Mouse (Mus musculus) stomach, embryonic 15.5 days (tissue): ENCODE measurements at regions not wholly inside any gene's neighbourhood (a gene's known extent, or its start where the extent isn't known, plus 50 kb on each side); places are given as distances from the start of the nearest gene placed in this dataset.

Source experiments
- ATAC-seq: fragments of 200-750 bp; cut with Nextera tagmentation; 2 replicates; pipeline ENCODE4 v1.8.0; 2017; ENCODE audit warnings: low read depth, moderate number of reproducible peaks, moderate TSS enrichment; ENCODE audit not compliant: insufficient read depth, low FRiP score
- H3K27ac ChIP-seq: fragments of 300-500 bp; sonication (generic); 2 replicates; pipeline ENCODE4 v1.5.1; 2015; ENCODE audit warnings: mild to moderate bottlenecking, inconsistent platforms
- H3K27me3 ChIP-seq: fragments of 300-500 bp; sonication (generic); replicated peaks from 2 replicates; pipeline ENCODE4 v1.6.1; 2015; ENCODE audit warnings: inconsistent platforms
- H3K36me3 ChIP-seq: fragments of 300-500 bp; sonication (generic); 2 replicates; pipeline ENCODE4 v1.6.1; 2015; ENCODE audit warnings: inconsistent platforms
- H3K4me1 ChIP-seq: fragments of 300-500 bp; sonication (generic); 2 replicates; pipeline ENCODE4 v1.6.1; 2015; ENCODE audit warnings: inconsistent platforms
- H3K4me2 ChIP-seq: fragments of 300-500 bp; sonication (generic); 2 replicates; pipeline ENCODE4 v1.6.1; 2015; ENCODE audit warnings: mild to moderate bottlenecking, inconsistent platforms
- H3K4me3 ChIP-seq: fragments of 300-500 bp; sonication (generic); replicated peaks from 2 replicates; pipeline ENCODE4 v1.5.1; 2015; ENCODE audit warnings: inconsistent platforms
- H3K9ac ChIP-seq: fragments of 300-500 bp; sonication (generic); 2 replicates; pipeline ENCODE4 v1.6.1; 2015; ENCODE audit warnings: inconsistent platforms
- H3K9me3 ChIP-seq: fragments of 300-500 bp; sonication (generic); 2 replicates; pipeline ENCODE4 v1.6.1; 2016; ENCODE audit warnings: inconsistent platforms
- WGBS: fragments of 180-500 bp; shearing (Covaris S2); methylation state at CpG from one replicate; pipeline ENCODE4 v1.1.7; 2015; 5-methylcytosine and 5-hydroxymethylcytosine counted together

- no peaks in the 10 kb centered on the region for H3K36me3 ChIP-seq
- WGBS = 36% methylated on average over 2 of the region's 2 CpGs
- no peak for ATAC-seq
These were observed 144.1 kb upstream of the Zfp618 start for GRCm38 (mm10) chr4:62821288-62821687.

GRCm38 (mm10) chr4:62822568-62822967 is 142.8 kb upstream of the Zfp618 start:
- H3K4me2 ChIP-seq = no peak overlapping the region
- 36% methylated on average over 7 of the region's 7 CpGs for WGBS
- no peak overlapping the region for H3K4me3 ChIP-seq
- H3K9ac ChIP-seq = no peak overlapping the region
- ATAC-seq = no peak
- H3K36me3 ChIP-seq = no peaks in the 10 kb centered on the region
- H3K27me3 ChIP-seq = no peaks in the 10 kb centered on the region
- H3K9me3 ChIP-seq = no peaks in the 10 kb centered on the region
- no peaks in the 10 kb centered on the region; the same call in 1 of the 2 replicates for H3K4me1 ChIP-seq
- H3K27ac ChIP-seq = no peak overlapping the region

More at GRCm38 (mm10) chr4:62821288-62821687, 144.1 kb upstream of the Zfp618 start:
- no peaks in the 10 kb centered on the region for H3K9me3 ChIP-seq
- H3K27me3 ChIP-seq = no peaks in the 10 kb centered on the region
- H3K27ac ChIP-seq = no peak overlapping the region
- H3K9ac ChIP-seq = no peak overlapping the region
- no peaks in the 10 kb centered on the region; the same call in 1 of the 2 replicates for H3K4me1 ChIP-seq
- H3K4me2 ChIP-seq = no peak overlapping the region
- no peak overlapping the region for H3K4me3 ChIP-seq

GRCm38 (mm10) chr4:62823082-62823481 is 142.3 kb upstream of the Zfp618 start:
- 67% methylated on average over 7 of the region's 7 CpGs for WGBS
- H3K27me3 ChIP-seq = no peaks in the 10 kb centered on the region
- no peak overlapping the region for H3K4me3 ChIP-seq
- no peak for ATAC-seq
- H3K9ac ChIP-seq = no peak overlapping the region
- H3K4me2 ChIP-seq = no peak overlapping the region
- H3K4me1 ChIP-seq = no peaks in the 10 kb centered on the region; the same call in 1 of the 2 replicates
- no peaks in the 10 kb centered on the region for H3K9me3 ChIP-seq
- H3K27ac ChIP-seq = no peak overlapping the region
- H3K36me3 ChIP-seq = no peaks in the 10 kb centered on the region

GRCm38 (mm10) chr4:62823555-62824250 is 141.7 kb upstream of the Zfp618 start:
- H3K4me1 ChIP-seq = no peaks in the 10 kb centered on the region; the same call in 1 of the 2 replicates
- H3K27ac ChIP-seq = no peak overlapping the region
- 39% methylated on average over 9 of the region's 9 CpGs for WGBS
- no peak overlapping the region for H3K9ac ChIP-seq
- no peak overlapping the region for H3K4me3 ChIP-seq
- no peaks in the 10 kb centered on the region for H3K36me3 ChIP-seq
- H3K9me3 ChIP-seq = no peaks in the 10 kb centered on the region
- H3K27me3 ChIP-seq = no peaks in the 10 kb centered on the region
- no peak for ATAC-seq
- H3K4me2 ChIP-seq = no peak overlapping the region

GRCm38 (mm10) chr4:62824581-62824980 is 140.8 kb upstream of the Zfp618 start:
- H3K9ac ChIP-seq = no peak overlapping the region
- no peaks in the 10 kb centered on the region for H3K36me3 ChIP-seq
- no peak overlapping the region for H3K27ac ChIP-seq
- 87% methylated on average over 10 of the region's 10 CpGs for WGBS
- no peak for ATAC-seq
- H3K4me2 ChIP-seq = no peak overlapping the region
- H3K9me3 ChIP-seq = no peaks in the 10 kb centered on the region
- H3K27me3 ChIP-seq = no peaks in the 10 kb centered on the region
- H3K4me3 ChIP-seq = no peak overlapping the region
- H3K4me1 ChIP-seq = no peaks in the 10 kb centered on the region; the same call in 1 of the 2 replicates

GRCm38 (mm10) chr4:62825256-62825655 is 140.1 kb upstream of the Zfp618 start:
- ATAC-seq = no peak
- H3K36me3 ChIP-seq = no peaks in the 10 kb centered on the region
- no peak overlapping the region for H3K4me3 ChIP-seq
- H3K4me1 ChIP-seq = no peaks in the 10 kb centered on the region; the same call in 1 of the 2 replicates
- no peaks in the 10 kb centered on the region for H3K27me3 ChIP-seq
- no peak overlapping the region for H3K27ac ChIP-seq
- no peaks in the 10 kb centered on the region for H3K9me3 ChIP-seq
- no peak overlapping the region for H3K9ac ChIP-seq
- no peak overlapping the region for H3K4me2 ChIP-seq
- WGBS = 78% methylated on average over 5 of the region's 5 CpGs

GRCm38 (mm10) chr4:62828963-62829362 is 136.4 kb upstream of the Zfp618 start:
- ATAC-seq = no peak
- H3K4me1 ChIP-seq = peaks cover 2% of the 10 kb centered on the region; the same call in 1 of the 2 replicates
- H3K27me3 ChIP-seq = no peaks in the 10 kb centered on the region
- H3K9ac ChIP-seq = no peak overlapping the region
- no peaks in the 10 kb centered on the region for H3K9me3 ChIP-seq
- H3K36me3 ChIP-seq = no peaks in the 10 kb centered on the region
- WGBS = 66% methylated on average over 7 of the region's 7 CpGs
- H3K4me2 ChIP-seq = no peak overlapping the region
- H3K4me3 ChIP-seq = no peak overlapping the region
- no peak overlapping the region for H3K27ac ChIP-seq

- 12% methylated on average over 7 of the region's 7 CpGs for WGBS
- Histone ChIP-seq H3K4me1 (peaks cover 4% of the 10 kb centered on the region; the same call in 1 of the 2 replicates), H3K27ac (no peak overlapping the region), H3K36me3 (no peaks in the 10 kb centered on the region), H3K4me2 (no peak overlapping the region), H3K4me3 (no peak overlapping the region), H3K9me3 (no peaks in the 10 kb centered on the region), H3K27me3 (no peaks in the 10 kb centered on the region), H3K9ac (no peak overlapping the region)
- no peak for ATAC-seq
These were observed 131.4 kb upstream of the Zfp618 start for GRCm38 (mm10) chr4:62833944-62834343.

- H3K27ac ChIP-seq = no peak overlapping the region
- peaks cover 4% of the 10 kb centered on the region; the same call in 1 of the 2 replicates for H3K4me1 ChIP-seq
- H3K4me2 ChIP-seq = no peak overlapping the region
- WGBS = 50% methylated on average over 6 of the region's 6 CpGs
- no peak overlapping the region for H3K9ac ChIP-seq
- H3K9me3 ChIP-seq = no peaks in the 10 kb centered on the region
- ATAC-seq = no peak
- no peaks in the 10 kb centered on the region for H3K27me3 ChIP-seq
- no peaks in the 10 kb centered on the region for H3K36me3 ChIP-seq
- no peak overlapping the region for H3K4me3 ChIP-seq
These were observed 128.5 kb upstream of the Zfp618 start for GRCm38 (mm10) chr4:62836875-62837274.

GRCm38 (mm10) chr4:62850526-62850925 is 114.8 kb upstream of the Zfp618 start:
- no peaks in the 10 kb centered on the region for H3K9me3 ChIP-seq
- H3K4me1 ChIP-seq = no peaks in the 10 kb centered on the region
- WGBS = 69% methylated on average over 5 of the region's 5 CpGs
- no peaks in the 10 kb centered on the region for H3K27me3 ChIP-seq
- no peaks in the 10 kb centered on the region for H3K36me3 ChIP-seq
- H3K9ac ChIP-seq = no peak overlapping the region
- H3K27ac ChIP-seq = no peak overlapping the region
- ATAC-seq = no peak
- no peak overlapping the region for H3K4me3 ChIP-seq
- no peak overlapping the region for H3K4me2 ChIP-seq

- no peaks in the 10 kb centered on the region for H3K4me1 ChIP-seq
- 88% methylated on average over 1 of the region's 1 CpGs for WGBS
- no peak overlapping the region for H3K4me2 ChIP-seq
- H3K27me3 ChIP-seq = no peaks in the 10 kb centered on the region
- H3K9me3 ChIP-seq = no peaks in the 10 kb centered on the region
- H3K27ac ChIP-seq = no peak overlapping the region
- H3K36me3 ChIP-seq = no peaks in the 10 kb centered on the region
- no peak overlapping the region for H3K9ac ChIP-seq
- ATAC-seq = no peak
- no peak overlapping the region for H3K4me3 ChIP-seq
These were observed 112.0 kb upstream of the Zfp618 start for GRCm38 (mm10) chr4:62853335-62853734.

GRCm38 (mm10) chr4:62856406-62856805 is 109.0 kb upstream of the Zfp618 start:
- ATAC-seq = no peak
- Histone ChIP-seq H3K4me2 (no peak overlapping the region), H3K4me3 (no peak overlapping the region), H3K36me3 (no peaks in the 10 kb centered on the region), H3K27me3 (no peaks in the 10 kb centered on the region), H3K4me1 (no peaks in the 10 kb centered on the region), H3K9me3 (no peaks in the 10 kb centered on the region), H3K27ac (no peak overlapping the region), H3K9ac (no peak overlapping the region)
- 68% methylated on average over 3 of the region's 3 CpGs for WGBS
